Mouse (Mus musculus) hindlimb bud, embryonic 11.5 days (tissue): ENCODE data around the gene Sept1.
"Not testable (repeated sequence)": the region's sequence is repeated elsewhere in the genome, so short reads cannot be mapped to it uniquely, and the experiment has no call there.

ENCODE experiments used
- DNase-seq: peaks from one replicate; pipeline ENCODE4 v3.0.0-alpha.2; 2012; ENCODE audit warnings: low read depth, low spot score; ENCODE audit errors: extremely low spot score

The Sept1 gene

DNA sequence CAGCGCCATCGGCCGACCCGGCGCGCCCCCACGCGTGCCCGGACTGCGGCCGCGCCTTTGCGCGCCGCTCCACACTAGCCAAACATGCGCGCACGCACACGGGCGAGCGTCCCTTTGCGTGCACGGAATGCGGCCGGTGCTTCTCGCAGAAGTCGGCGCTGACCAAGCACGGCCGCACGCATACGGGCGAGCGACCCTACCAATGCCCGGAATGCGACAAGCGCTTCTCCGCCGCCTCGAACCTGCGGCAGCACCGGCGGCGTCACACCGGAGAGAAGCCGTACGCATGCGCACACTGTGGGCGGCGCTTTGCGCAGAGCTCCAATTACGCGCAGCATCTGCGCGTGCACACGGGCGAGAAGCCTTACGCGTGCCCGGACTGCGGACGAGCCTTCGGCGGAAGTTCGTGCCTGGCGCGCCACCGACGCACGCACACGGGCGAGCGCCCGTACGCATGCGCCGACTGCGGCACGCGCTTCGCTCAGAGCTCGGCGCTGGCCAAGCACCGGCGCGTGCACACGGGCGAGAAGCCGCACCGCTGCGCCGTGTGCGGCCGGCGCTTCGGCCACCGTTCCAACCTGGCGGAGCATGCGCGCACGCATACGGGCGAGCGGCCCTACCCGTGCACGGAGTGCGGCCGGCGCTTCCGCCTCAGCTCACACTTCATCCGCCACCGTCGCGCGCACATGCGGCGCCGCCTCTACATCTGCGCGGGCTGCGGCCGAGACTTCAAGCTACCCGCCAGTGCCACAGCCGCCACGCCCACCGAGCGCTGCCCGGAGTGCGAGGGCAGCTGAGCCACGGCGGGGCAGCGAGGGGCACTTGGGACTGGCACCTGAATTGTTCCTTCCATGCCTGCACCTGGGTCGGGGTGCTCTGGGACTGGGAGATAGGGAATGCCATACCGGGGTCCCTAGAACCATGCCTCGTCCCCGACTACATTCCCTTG lies 21.2 kb upstream of the Sept1 start:
- DNase-seq: peak; percentile 95

DNA sequence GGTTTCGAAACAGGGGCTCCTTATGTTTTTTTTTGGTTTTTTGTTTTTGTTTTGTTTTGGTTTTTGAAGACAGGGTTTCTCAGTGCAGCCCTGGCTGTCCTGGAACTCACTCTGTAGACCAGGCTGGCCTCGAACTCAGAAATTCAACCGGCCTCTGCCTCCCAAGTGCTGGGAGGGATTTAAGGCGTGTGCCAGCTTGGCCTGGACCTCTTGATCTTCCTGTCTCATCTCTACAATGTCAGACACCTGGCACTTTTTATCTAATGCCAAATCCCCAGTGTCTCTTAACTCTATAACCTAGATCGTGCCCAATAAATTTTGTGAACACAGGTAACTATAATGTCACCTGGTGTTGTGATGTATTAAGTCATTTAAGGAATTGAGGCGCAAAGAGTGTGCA lies 20.4 kb upstream of the Sept1 start:
- DNase-seq: no peak

- no peak for DNase-seq
Measured at GRCm38 (mm10) chr7:127252414-127252813, 19.5 kb upstream of the Sept1 start.

GRCm38 (mm10) chr7:127250511-127250910 lies 17.6 kb upstream of the Sept1 start:
- DNase-seq: not testable (repeated sequence)

- DNase-seq: no peak
Measured at GRCm38 (mm10) chr7:127244658-127245510, 12.0 kb upstream of the Sept1 start.

GRCm38 (mm10) chr7:127243870-127244657 lies 11.1 kb upstream of the Sept1 start, which contains the start of gene Zfp771:
Zfp771 (plus strand) TSS chr7:127244274.
- DNase-seq: no peak

GRCm38 (mm10) chr7:127243361-127243867 lies 10.5 kb upstream of the Sept1 start:
- no peak for DNase-seq

- DNase-seq: no peak
Measured at GRCm38 (mm10) chr7:127234777-127235176, 1.8 kb upstream of the Sept1 start.

GRCm38 (mm10) chr7:127233765-127234164 lies 835 bp upstream of the Sept1 start:
- no peak for DNase-seq

DNA sequence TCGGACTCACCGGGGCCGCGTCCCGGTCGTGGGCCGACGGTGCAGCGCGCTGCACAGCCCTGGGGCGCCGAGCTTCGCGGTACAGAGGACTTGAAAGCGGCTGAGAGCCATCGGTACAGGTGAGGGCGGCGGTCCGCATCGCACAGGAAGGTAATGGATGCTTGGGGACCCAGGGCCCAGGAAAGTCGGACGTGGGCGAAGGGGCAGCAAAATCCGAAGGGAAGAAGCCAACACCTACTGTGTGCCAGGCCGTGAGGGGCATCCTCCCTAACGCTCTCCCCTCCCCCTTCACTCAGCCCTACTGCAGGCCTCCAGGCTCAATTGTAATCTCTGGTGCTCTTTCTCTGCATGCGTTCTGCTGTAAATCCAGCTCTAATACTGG lies 429 bp upstream of the Sept1 start:
- DNase-seq: no peak

- DNase-seq: no peak
Measured at GRCm38 (mm10) chr7:127231826-127232621, 906 bp downstream of the Sept1 start.

DNA sequence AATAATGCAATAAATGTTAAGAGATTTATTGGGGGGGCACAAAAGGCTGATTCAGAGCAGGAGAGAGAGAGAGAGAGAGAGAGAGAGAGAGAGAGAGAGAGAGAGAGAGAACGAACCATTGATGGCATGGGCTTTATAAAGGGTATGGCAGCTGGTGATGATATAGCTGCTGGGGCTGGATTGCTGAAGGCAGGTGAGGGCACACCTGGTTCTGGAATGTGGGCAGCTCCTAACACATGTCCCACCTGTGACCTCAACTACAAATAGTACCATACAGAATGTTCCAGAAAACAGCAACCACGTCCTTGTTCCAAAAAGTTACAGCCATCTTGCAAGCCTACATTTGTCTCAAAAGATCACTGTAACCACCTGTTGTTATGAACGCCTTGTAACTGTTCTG lies 1.6 kb downstream of the Sept1 start:
- DNase-seq: no peak

GRCm38 (mm10) chr7:127228615-127229303 lies 4.2 kb downstream of the Sept1 start:
- DNase-seq: no peak

DNA sequence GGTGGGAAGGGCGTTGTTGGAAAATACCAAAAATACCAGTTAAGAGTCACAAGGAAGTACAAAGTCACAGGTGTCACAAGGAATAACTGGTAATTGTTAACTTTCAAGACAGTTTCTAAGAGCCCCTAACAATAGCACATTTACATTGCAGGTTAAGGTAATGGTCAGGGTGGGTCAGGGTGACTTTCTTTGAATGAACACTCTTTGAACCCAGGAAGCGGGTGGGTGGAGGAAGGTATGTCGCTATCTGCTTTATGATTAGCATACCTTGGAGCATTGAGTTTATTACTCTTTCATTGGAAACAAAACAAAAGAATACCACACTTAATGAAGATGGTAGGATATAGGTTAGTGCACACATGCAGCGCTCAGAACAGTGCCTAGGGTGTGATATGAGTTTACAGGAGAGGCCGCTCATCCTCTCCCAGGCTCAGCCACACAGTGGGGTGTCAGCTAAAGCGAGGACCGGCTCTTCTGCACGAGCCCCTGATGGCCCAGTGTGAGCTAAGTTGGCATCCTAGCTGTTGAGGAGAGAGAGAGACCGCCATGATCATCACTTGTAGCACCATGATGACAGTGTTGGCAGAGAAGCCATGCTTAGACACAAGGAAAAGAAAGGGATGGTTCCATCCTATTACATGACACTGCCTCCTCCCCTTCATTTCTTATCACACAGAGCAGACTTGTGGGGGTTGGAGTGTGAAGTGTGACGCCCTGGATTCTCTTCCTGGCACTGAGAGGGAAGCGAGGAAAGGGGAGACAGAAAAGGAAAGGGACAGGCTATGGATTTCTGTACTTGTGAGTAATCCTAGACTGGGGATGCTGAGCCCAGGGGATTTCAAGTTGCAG lies 7.6 kb downstream of the Sept1 start:
- no peak for DNase-seq

GRCm38 (mm10) chr7:127224616-127225015 lies 8.3 kb downstream of the Sept1 start:
- DNase-seq: no peak

DNA sequence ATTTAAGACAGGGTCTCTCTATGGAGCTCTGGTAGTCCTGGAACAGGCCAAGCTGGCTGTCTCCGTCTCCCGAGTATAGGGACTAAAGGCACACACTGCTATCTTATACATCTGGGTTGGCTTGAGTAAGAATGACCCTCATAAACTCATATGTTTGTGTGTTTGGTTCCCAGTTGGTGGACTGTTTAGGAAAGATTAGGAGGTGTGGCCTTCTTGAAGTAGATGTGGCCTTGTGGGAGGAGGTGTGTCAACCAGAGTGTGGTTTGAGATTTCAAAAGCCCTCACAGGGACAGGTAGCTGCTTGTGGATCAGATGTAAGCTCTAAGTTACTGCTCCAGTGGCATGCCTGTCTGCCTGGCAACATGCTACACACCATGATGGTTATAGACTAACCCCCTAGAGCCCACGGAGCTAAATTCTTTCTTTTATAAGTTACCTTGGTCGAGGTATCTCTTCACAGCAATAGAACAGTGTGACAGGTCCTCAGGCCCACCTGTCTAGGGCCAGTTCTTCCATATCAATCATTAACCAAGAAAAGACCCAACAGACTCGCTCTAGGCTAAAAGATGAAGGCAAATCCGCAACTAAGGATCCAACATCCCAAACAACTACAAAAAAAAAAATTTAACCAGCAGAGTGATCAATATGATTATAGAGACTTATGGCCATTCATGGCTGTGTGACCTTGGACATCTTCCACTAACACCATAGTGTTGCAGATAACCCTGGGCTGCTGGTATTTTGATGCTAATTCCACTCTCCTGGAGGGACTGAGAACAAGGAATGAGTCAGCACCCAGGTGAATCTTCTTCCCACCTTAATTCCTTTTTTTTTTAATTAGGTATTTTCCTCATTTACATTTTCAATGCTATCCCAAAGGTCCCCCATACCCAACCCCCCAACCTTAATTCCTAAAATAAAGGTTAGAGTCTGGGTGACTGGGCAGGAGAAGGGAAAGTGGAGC lies 9.1 kb downstream of the Sept1 start:
- no peak for DNase-seq

GRCm38 (mm10) chr7:127223106-127223505 lies 9.8 kb downstream of the Sept1 start:
- DNase-seq: no peak
